Mouse (Mus musculus): ENCODE data around the gene Coa4.
"Not testable (repeated sequence)": the region's sequence is repeated elsewhere in the genome, so short reads cannot be mapped to it uniquely, and the experiment has no call there.

Coa4 gene

DNA sequence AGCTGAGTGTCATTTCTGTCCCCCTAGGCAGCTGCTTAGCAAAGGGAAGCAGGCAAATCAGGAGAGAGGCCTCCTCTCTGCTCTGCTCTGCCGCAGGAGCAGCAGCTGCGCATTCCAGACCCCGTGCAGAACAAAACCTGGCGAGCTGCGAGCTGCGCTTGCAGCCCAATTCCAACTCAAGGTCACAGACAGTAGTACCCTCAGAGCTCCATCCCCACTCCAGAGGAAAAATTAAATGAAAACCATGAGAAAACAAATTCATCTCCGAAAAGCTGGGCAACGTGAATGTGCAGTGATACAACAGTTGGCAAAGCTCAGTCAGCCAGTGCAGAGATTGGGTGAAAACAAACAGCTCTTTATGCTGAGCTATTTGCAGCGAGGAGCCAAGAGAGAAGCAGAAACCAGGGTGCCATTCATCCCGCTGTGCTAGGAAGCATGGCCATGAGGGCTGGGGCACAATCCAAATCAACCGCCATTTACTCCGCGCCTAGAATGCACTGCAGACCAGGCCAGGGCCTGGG, 18.6 kb downstream of the Coa4 start:
- in situ Hi-C loops (cut with MboI; ENCODE audit: low sequenced_read_pairs): no loop called here

DNA sequence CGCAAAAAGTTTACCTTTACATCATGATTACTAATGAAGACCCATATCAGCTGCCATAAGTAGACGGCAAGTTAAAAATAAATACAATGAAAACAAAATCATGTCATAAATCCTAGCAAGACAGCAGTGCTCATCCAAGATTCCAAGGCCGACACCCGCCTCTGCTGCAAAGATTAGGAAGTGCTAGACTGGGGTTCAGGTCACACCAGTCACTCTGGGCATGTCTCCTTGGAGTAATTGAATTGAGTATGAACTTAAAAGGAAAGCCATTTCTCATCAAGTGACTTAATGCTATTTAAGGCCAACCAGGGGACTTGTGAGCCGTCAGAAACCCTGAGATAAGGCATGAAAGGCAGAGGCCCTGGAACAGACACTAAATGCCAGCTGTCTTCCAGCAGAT, 20.4 kb downstream of the Coa4 start:
- in situ Hi-C loops (cut with MboI; ENCODE audit: low sequenced_read_pairs): no loop called here

DNA sequence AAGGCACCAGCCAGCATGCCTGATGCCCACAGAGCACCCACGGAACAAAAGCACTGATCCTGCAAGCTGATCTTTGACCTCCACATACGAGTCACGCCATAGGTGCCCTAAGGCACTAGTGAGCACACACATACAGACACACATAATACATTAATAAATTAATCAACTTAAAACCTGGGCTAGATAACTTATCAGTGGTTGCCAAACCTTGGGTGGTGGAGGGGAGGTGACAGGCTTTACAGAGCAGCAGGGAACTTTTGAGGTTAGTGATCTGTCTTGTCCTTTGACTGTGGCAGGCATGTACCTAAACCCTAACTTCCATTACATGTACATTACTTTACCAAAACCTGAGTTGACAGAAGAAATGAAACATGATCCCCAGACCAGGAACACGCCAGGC, 22.5 kb downstream of the Coa4 start:
- in situ Hi-C loops (cut with MboI; ENCODE audit: low sequenced_read_pairs): no loop called here

DNA sequence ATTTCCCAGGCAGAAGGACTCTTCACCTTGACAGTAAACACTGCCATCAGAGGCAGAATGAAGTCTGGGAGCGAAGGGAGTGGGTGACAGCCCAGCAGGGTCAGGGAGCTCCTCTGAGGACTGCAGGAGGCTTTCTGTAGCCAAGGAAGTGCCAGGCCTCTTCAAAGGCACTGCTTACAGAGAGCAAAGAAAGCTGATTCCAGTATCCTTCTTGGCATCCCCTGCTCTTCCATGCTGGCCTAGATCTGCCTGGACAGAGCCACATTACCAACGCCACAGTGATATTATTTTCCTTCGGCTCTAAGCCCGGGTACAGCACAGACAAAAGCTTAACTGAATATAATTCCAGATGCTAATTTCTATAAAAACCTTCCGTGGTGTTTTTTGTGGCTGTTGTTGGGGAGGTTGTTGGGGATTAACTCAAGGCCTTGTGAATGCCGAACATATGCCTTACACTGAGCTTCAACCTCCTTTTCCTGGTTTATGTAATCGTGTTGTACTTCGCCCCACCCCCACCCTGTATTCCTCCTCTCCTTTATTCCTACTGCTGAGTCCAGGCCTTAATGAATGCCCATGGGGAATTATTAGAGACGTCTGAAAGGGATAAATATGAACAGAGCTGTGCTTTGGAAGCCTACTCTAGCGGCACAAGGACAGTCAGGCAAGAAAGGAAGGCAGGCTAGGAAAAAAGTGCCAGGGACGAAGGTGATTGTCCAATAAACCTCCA, 25.2 kb downstream of the Coa4 start:
- in situ Hi-C loops (cut with MboI; ENCODE audit: low sequenced_read_pairs): no loop called here

DNA sequence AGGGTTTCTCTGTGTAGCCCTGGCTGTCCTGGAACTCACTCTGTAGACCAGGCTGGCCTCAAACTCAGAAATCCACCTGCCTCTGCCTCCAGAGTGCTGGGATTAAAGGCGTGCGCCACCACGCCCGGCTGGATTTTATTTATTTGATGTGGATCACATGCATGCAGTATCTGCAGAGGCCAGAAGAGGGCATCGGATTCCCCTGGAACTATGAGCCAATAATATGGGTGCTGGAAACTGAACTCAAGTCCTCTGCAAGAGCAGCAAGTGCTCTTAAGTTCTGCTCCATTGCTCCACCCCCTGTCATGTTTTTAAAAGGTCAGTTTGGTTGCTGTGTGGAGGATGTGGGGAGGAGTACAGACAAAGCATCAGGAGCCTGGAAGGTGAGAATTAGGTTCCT, 30.4 kb downstream of the Coa4 start:
- in situ Hi-C loops (cut with MboI; ENCODE audit: low sequenced_read_pairs): not testable (repeated sequence)

DNA sequence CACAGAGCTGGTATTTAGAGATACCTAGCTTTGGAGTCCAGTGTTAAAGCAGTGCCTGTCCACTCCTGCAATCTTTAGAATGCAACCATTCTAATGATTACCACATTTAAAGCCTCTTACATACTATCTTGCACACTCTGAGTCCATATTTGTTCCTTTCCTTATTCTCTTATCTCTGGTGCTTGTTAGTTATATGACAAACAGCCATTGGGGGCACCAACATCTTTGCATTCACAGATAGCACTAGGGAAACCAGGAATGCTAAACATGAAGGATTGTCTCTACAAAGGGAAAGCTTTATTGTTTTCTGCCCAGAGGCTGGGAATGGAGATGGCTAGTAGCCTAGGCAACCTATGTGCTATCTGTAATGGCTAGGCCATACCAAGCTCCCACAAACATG, 33.0 kb downstream of the Coa4 start:
- in situ Hi-C loops (cut with MboI; ENCODE audit: low sequenced_read_pairs): no loop called here

DNA sequence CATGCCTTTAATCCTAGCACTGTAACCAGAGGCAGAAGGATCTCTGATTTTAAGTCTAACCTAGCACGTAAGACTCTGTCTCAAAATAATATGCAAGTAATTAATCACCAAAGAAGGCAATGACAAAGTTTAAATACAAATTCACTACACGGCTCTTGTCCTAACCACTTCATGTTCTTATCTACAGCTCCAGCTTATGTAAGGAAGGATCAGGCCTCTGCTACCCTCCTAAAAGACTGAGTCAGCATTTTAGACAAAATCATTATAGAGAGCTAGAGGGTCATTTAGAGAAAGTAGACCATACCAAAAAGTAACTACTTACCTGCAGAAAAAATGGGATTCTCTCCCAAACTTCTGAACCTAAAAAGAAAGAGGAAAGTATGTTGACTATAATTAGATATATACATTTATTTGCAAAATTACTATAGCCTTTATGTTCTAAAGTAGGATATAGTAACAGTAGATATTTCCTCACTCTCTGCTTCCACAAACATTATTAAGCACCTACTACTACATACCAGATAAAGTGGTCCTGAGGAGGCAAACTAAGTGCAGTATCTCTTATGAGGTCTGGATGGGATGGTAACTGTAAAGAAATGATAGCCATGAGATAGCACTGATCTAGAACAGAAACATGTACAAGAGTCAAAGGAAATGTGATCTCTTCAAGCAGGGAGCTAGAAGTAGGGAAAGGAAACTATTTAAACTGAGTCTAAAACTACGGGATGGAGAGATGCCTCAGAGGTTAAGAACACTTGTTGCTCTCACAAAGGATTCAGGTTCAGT, 34.3 kb downstream of the Coa4 start:
- in situ Hi-C loops (cut with MboI; ENCODE audit: low sequenced_read_pairs): no loop called here

DNA sequence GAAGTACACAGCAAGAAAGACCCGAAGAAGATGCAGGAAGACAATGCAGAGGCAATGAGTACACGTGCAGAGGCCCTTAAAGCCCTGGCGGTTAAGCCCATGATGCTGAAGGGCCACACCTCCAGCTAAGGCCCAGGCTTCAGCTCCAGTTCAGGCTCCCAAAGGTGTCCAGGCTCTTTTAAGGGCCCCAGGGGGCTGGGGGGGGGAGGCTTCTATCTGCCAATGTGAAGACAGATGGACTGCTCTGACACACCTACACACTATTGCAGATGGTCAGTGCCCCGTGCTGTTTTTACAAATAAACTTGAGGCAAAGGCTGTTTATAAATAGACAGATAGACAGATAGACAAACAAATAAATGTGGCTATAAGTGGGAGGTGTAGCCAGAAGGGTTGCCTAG, 35.2 kb downstream of the Coa4 start:
- in situ Hi-C loops (cut with MboI; ENCODE audit: low sequenced_read_pairs): no loop called here

DNA sequence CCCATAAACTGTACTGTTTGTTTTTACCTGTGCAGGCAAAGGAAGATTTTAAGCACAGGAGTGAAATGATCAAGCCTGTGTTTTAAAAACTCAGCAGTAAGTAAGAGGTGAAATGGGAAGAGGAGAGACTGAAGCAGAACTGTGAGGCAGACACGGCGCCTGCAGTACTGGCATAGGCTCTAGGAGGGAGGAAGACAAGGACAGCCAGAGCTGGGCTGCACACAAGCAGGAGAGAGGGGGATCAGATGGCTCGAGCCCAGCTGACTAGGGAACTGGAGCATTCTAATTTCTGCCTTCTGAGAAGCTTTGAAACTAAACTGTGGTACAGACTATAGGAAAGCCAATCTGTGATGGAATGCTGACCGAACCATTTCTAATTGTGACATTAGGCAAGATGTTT, 35.8 kb downstream of the Coa4 start:
- in situ Hi-C loops (cut with MboI; ENCODE audit: low sequenced_read_pairs): no loop called here

DNA sequence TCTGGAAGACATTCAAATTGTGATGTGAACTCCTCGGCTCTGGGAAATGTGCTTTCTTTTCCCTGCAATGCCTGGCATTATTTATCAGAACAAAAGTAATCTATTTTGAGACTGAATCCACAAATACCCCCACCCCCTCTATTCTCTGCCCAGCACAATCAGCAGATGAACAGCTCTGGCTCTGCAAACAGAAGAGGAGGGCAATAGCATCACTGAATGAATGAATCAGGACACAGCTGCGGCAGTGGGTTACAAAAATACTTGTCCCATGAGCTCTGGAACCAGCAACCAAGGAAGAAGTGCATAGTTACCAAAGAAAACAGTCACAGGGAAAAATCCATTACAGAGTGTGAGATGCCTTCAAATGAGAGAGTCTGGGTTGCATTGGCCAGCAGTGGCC, 41.9 kb downstream of the Coa4 start:
- in situ Hi-C loops (cut with MboI; ENCODE audit: low sequenced_read_pairs): no loop called here

DNA sequence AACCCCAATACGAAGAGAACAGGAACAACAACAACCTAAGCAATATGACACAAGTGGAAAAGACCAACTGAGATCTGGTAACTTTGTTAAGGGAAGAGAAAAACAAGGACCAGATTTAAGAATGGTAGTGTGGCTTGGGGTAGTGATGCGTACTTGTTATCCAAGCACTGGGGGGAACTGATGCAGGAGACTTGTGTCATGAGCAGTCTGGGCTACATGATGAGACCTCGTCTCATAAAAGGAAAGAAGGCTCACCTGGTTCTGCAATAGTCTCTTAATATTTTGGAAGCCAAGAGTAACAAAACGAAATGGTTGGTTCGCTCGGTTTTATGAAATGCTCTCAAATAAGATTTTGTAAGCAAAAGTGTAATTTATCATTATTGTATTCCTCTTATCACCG, 45.4 kb downstream of the Coa4 start:
- in situ Hi-C loops (cut with MboI; ENCODE audit: low sequenced_read_pairs): no loop called here

DNA sequence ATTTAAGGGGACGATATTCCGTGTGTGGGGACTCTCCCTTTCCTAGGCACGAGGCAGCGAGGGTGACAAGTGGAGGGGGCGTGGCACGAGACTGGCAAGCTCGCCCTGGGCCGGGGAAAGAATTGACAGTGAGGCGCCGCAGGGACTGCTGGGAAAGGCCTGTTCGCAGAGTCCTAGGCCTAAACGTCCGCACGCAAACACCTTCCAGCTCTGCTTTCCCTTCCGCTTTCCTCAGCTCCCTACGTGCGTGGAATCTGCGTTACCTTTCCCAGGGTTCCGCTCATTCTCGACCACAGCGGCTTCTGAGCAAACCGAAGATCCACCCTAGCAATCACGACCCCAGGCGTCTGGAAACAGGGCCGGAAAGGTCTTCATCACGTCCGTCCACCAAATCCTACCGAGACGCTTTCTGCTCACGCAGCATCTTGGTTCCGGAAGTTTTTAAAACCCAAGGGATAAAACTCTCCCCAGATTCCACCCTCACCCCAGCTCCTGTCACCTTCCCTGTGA, 45.9 kb downstream of the Coa4 start:
- in situ Hi-C loops (cut with MboI; ENCODE audit: low sequenced_read_pairs): no loop called here

DNA sequence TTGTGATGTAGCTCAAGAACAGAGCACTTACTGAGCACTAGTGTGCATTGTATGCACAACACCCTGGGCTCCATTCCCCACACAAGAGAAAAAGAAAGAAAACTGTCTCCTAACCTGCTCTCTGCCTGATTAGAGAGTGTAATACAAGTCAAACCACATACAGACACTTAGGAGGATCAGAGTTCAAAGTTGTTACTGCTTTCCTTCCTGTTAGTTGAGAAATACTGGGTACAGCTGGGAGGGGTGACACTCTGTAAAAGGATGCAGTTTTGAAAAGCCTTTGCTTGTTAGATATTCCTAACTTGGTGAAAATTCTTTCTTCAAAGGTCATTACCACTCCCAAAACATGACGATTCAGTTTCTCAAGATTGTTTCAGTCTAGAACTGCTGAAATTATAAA, 52.9 kb downstream of the Coa4 start:
- in situ Hi-C loops (cut with MboI; ENCODE audit: low sequenced_read_pairs): no loop called here
